Mouse (Mus musculus) myocyte (in vitro differentiated cells): ENCODE data around the gene Slc25a54.

Experiments used
- E2F4 ChIP-seq: IDR thresholded peaks from one replicate; pipeline ENCODE4 v1.6.1; 2011; ENCODE audit warnings: mild to moderate bottlenecking, control low read depth, moderate library complexity; ENCODE audit not compliant: insufficient read depth
- MAX ChIP-seq: IDR thresholded peaks from one replicate; pipeline ENCODE4 v1.6.1; 2011; ENCODE audit warnings: low read depth, mild to moderate bottlenecking, control low read depth

- no peak for TF ChIP-seq MAX
- no peak for TF ChIP-seq E2F4
Observed at GRCm38 (mm10) chr3:109132966-109133365, 52.7 kb downstream of the Slc25a54 start.
